Mouse (Mus musculus): ENCODE results near the gene Lpin3. TPM values are rescaled to one million over a fixed set of nuclear protein-coding genes. Genes with fewer than 3 reads are reported as not detected.

Lpin3 gene
- total and polyA plus RNA-seq, 2 experiments from 2014 or later, result 0.60 to 1.4 TPM

DNA sequence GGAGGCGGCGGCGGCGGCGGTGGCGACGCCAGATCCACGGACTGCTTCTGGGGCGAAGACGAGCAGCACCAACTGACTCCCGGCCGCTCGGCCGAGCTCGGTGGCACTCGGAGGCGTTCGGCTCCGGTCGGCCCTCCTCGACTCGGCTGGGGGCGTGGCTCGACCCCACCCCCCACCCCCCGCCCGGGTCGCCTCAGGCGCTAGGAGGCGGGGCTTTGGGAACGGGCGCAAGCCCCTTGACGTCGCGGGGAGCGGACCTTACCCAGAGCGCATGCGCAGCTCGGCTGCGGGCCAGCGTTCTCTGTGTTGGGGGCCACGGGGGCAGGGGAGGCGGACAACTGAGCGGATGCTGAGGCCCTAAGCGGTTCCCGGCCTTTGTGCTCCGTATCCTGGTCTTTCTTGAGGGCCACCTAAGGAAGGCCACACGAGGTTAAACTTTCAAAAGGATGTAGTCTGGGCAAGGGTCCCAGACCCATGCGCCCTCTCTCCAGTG lies 7.5 kb upstream of the Lpin3 start, which contains the start of gene Zhx3:
Gene Zhx3 (minus strand): TSS at position 109 of the 493 bp plus-strand sequence.
- Histone ChIP-seq H3K4me2 (ENCODE audit: low read depth, low read length) (peak within 1 kb of the TSS; percentile 56), H3K36me3 (ENCODE audit: insufficient read depth, low read length) (no peaks in the 10 kb centered on the region), H3K4me3 (ENCODE audit: low read length) (peak within 1 kb of the TSS; percentile 91), H3K9ac (replicated peaks; ENCODE audit: low read length) (peak within 1 kb of the TSS; percentile 95), H3K9me3 (ENCODE audit: low read length) (no peaks in the 10 kb centered on the region), H3K4me1 (ENCODE audit: insufficient read depth, low read length) (0 out of 2 replicates have a peak, but pooled peaks cover 6% of the 10 kb centered on the region), H3K27me3 (ENCODE audit: insufficient read depth, low read length) (no peaks in the 10 kb centered on the region), H3K27ac (peak within 1 kb of the TSS; percentile 98)
- under 1% methylated on average over 36 of the region's 48 CpGs for WGBS
- TF ChIP-seq CTCF (IDR thresholded peaks at IDR 0.05; ENCODE audit: low read depth), result no peak
- ATAC-seq (peak; percentile 98), DNase-seq (ENCODE audit: low spot score) (peak; percentile 97)

DNA sequence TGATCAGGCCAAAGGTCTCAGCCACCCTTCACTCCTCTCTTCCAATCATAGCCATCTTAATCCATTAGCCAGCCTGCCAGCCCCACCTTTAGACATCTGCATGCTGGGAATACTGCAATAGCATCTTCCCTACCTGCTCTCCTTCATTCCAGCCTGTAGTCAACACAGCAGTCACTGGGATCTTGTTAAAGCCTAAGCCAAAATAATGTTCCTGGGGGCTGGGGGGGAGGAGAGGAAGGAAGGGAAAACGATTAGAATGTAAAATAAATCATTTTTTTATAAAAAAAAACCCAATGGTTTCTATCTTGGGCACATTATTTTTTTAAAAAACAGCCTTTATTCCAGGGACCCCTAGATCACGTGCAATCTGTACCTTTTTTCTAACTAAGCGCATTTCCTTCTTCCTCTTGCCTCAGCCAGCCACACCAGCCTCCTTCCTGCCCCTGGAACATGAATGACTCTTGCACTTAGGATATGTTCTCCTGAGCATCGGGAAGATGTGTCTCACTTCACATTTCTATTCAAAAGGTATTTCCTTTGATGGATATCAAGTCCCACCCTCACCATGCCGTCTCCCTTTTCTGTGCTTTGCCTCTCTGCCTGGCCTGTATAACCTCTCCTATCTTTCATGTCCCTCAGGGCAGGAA lies 6.1 kb upstream of the Lpin3 start:
- no peak overlapping the region for H3K9ac ChIP-seq (replicated peaks; ENCODE audit: low read length)
- H3K27ac ChIP-seq, result no peak overlapping the region
- H3K4me3 ChIP-seq (ENCODE audit: low read length), result no peak overlapping the region
- H3K27me3 ChIP-seq (ENCODE audit: insufficient read depth, low read length), result no peaks in the 10 kb centered on the region
- no peak for ATAC-seq
- no peaks in the 10 kb centered on the region for H3K36me3 ChIP-seq (ENCODE audit: insufficient read depth, low read length)
- no peak overlapping the region for H3K4me2 ChIP-seq (ENCODE audit: low read depth, low read length)
- no peak for TF ChIP-seq CTCF (IDR thresholded peaks at IDR 0.05; ENCODE audit: low read depth)
- H3K4me1 ChIP-seq (ENCODE audit: insufficient read depth, low read length), result 0 out of 2 replicates have a peak, but pooled peaks cover 6% of the 10 kb centered on the region
- 86% methylated on average over 5 of the region's 5 CpGs for WGBS
- H3K9me3 ChIP-seq (ENCODE audit: low read length), result no peaks in the 10 kb centered on the region
- DNase-seq (ENCODE audit: low spot score), result no peak

DNA sequence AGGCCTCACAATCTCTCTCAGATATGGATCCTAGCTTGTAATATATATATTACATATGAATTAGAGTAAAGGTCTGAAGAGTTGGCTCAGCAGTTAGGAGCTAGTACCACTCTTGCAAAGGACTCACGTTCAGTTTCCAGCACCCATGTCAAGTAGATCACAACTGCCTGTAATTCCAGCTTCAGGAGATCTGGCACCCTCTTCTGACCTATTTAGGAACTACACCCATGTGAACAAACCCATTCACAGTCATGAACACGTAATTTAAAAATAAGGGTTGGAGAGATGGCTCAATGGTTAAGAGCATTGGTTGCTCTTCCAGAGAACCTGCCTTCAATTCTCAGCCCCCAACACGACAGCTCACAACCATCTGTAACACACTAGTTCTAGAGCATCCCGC lies 4.4 kb upstream of the Lpin3 start:
- Histone ChIP-seq H3K4me2 (ENCODE audit: low read depth, low read length) (no peak overlapping the region), H3K36me3 (ENCODE audit: insufficient read depth, low read length) (no peaks in the 10 kb centered on the region), H3K9me3 (ENCODE audit: low read length) (no peaks in the 10 kb centered on the region), H3K27ac (no peak overlapping the region), H3K4me3 (ENCODE audit: low read length) (no peak overlapping the region), H3K9ac (replicated peaks; ENCODE audit: low read length) (no peak overlapping the region), H3K4me1 (ENCODE audit: insufficient read depth, low read length) (0 out of 2 replicates have a peak, but pooled peaks cover 5% of the 10 kb centered on the region), H3K27me3 (ENCODE audit: insufficient read depth, low read length) (no peaks in the 10 kb centered on the region)
- peak; percentile 50 for TF ChIP-seq CTCF (IDR thresholded peaks at IDR 0.05; ENCODE audit: low read depth)
- WGBS, result 82% methylated on average over 4 of the region's 4 CpGs
- ATAC-seq (no peak), DNase-seq (ENCODE audit: low spot score) (no peak)

DNA sequence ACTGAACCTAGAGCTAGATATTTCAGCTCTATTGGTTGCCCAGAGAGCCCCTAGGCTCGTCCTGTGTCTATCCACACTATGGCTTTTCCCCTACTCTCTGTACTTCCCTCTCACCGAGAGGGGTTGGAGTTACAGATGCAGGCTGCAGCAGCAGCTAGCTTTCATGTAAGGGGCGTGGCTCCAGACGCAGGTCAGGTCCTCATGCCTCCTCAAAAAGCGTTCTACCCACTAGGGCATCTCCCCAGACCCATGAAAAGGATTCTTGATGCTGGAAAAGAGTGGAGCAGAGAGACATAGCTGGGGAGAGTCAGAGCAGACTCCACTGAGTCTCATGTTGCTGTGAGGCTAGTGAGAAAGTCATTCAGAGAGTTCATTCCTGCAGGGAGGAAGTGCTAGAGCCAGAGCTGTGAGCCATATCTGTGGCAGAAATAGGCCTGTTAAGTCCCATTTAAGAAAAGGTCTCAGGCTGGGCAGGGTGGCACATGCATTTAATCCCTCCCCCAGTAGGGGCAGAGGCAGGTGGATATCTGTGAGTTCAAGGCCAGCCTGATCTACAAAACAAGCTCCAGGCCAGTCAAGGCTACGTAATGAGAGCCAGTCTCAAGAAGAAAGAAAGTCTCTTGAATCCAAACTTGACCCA lies 1.1 kb downstream of the Lpin3 start:
- DNase-seq (ENCODE audit: low spot score) (no peak), ATAC-seq (no peak)
- H3K4me3 ChIP-seq (ENCODE audit: low read length), result no peak overlapping the region
- no peak overlapping the region for H3K27ac ChIP-seq
- TF ChIP-seq CTCF (IDR thresholded peaks at IDR 0.05; ENCODE audit: low read depth), result no peak
- H3K27me3 ChIP-seq (ENCODE audit: insufficient read depth, low read length), result no peaks in the 10 kb centered on the region
- no peak overlapping the region for H3K4me2 ChIP-seq (ENCODE audit: low read depth, low read length)
- no peaks in the 10 kb centered on the region for H3K4me1 ChIP-seq (ENCODE audit: insufficient read depth, low read length)
- H3K9ac ChIP-seq (replicated peaks; ENCODE audit: low read length), result no peak overlapping the region
- no peaks in the 10 kb centered on the region for H3K9me3 ChIP-seq (ENCODE audit: low read length)
- no peaks in the 10 kb centered on the region for H3K36me3 ChIP-seq (ENCODE audit: insufficient read depth, low read length)
- WGBS, result 55% methylated on average over 6 of the region's 6 CpGs

DNA sequence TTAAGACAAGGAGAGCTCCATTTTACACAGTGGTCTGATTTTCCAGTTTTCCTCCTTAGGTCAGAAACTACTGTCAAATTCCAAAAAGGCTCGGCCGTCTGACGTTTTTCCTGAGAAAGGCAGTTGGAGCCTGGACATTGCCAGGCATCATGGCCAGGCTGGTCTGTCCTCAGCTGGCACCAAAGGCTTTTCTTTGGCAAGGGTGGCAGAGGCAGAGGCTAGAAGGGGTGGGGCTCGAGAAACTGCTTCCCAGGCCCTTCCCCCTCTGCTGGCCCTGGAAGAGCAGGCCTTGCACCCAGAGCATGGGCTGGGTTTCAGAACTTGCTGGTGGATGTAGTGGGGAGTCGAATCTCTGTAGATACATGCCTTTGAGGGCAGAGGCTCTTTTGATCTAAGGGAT lies 2.0 kb downstream of the Lpin3 start:
- Histone ChIP-seq H3K9ac (replicated peaks; ENCODE audit: low read length) (no peak overlapping the region), H3K4me2 (ENCODE audit: low read depth, low read length) (no peak overlapping the region), H3K4me3 (ENCODE audit: low read length) (no peak overlapping the region), H3K27ac (0 out of 2 replicates have a peak overlapping the region, but pooled peaks have one; percentile 15), H3K9me3 (ENCODE audit: low read length) (no peaks in the 10 kb centered on the region), H3K36me3 (ENCODE audit: insufficient read depth, low read length) (no peaks in the 10 kb centered on the region), H3K27me3 (ENCODE audit: insufficient read depth, low read length) (no peaks in the 10 kb centered on the region), H3K4me1 (ENCODE audit: insufficient read depth, low read length) (no peaks in the 10 kb centered on the region)
- WGBS, result 58% methylated on average over 5 of the region's 5 CpGs
- no peak for TF ChIP-seq CTCF (IDR thresholded peaks at IDR 0.05; ENCODE audit: low read depth)
- DNase-seq (ENCODE audit: low spot score) (no peak), ATAC-seq (no peak)

DNA sequence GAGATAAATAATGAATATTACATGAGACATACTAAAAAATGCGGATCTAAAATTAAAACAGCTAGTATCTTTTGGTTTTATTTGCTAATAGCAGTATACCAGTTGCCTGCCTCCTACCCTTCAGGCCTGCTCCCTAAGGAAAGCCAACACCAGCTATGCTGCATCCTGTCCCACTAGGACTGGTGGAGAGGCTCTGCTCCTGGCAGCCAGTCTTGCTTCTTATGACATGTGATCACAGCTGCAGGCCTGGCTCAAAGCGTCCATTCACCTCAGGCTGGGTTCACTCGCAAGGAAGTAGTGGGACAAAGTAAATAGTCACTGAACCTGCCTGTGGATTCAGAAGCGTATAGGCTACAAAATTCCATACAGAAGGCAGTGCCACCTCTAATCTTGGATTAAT lies 3.4 kb downstream of the Lpin3 start:
- peaks cover 6% of the 10 kb centered on the region; the same call in 1 of the 2 replicates for H3K4me1 ChIP-seq (ENCODE audit: insufficient read depth, low read length)
- no peaks in the 10 kb centered on the region for H3K9me3 ChIP-seq (ENCODE audit: low read length)
- H3K9ac ChIP-seq (replicated peaks; ENCODE audit: low read length), result no peak overlapping the region
- H3K27me3 ChIP-seq (ENCODE audit: insufficient read depth, low read length), result no peaks in the 10 kb centered on the region
- H3K27ac ChIP-seq, result no peak overlapping the region
- no peak overlapping the region for H3K4me2 ChIP-seq (ENCODE audit: low read depth, low read length)
- 67% methylated on average over 4 of the region's 4 CpGs for WGBS
- H3K36me3 ChIP-seq (ENCODE audit: insufficient read depth, low read length), result no peaks in the 10 kb centered on the region
- H3K4me3 ChIP-seq (ENCODE audit: low read length), result no peak overlapping the region
- DNase-seq (ENCODE audit: low spot score), result no peak
- ATAC-seq, result no peak
- TF ChIP-seq CTCF (IDR thresholded peaks at IDR 0.05; ENCODE audit: low read depth), result no peak

DNA sequence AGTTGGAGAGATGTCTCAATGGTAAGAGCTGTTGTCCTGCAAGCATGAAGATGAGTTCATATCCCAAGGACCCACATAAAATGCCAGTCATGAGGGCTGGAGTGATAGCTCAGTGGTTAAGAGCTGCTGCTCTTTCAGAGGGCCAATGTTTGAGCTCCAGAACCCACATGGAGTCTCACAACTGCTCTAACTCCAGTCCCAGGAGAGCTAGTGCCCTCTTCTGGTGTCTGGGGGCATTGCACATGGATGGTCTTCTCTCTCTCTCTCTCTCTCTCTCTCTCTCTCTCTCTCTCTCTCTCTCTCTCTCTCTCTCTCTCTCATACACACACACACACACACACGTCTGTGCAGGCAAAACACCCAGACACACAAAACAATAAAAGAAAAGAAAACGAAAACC lies 4.4 kb downstream of the Lpin3 start:
- Histone ChIP-seq H3K36me3 (ENCODE audit: insufficient read depth, low read length) (no peaks in the 10 kb centered on the region), H3K9ac (replicated peaks; ENCODE audit: low read length) (no peak overlapping the region), H3K4me3 (ENCODE audit: low read length) (no peak overlapping the region), H3K9me3 (ENCODE audit: low read length) (no peaks in the 10 kb centered on the region), H3K27ac (no peak overlapping the region), H3K4me1 (ENCODE audit: insufficient read depth, low read length) (peaks cover 6% of the 10 kb centered on the region; the same call in 1 of the 2 replicates), H3K4me2 (ENCODE audit: low read depth, low read length) (no peak overlapping the region), H3K27me3 (ENCODE audit: insufficient read depth, low read length) (no peaks in the 10 kb centered on the region)
- peak; percentile 77 for TF ChIP-seq CTCF (IDR thresholded peaks at IDR 0.05; ENCODE audit: low read depth)
- 33% methylated on average over 2 of the region's 2 CpGs for WGBS
- DNase-seq (ENCODE audit: low spot score) (peak; percentile 59), ATAC-seq (no peak)

All from hindbrain, postnatal 0 days (tissue).